Mouse (Mus musculus) adipocyte (in vitro differentiated cells): Measurements from ENCODE around the gene Fscn2.
"Not testable (repeated sequence)": the region's sequence is repeated elsewhere in the genome, so short reads cannot be mapped to it uniquely, and the experiment has no call there.

Source experiments
- DNase-seq: peaks from one replicate; pipeline ENCODE4 v3.0.0-alpha.2; 2016; ENCODE audit warnings: low spot score

Fscn2 gene

DNA sequence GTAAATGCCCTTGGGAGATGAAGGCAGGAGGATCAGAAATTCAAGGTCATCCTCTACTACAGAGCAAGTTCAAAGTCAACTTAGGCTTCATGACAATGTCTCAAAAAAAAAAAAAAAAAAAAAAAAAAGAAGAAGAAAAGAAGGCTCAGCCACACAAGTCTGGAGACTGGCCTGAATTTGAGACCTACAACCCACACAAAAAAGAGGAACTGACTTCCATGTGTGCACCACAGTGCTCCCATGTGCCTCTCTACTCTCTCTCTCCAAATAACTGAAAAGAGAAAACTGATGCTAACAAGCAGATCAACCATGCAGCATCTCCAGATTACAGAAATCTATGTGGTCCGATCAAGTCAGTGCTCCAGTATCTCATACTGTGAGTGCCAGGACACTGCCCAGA lies 43.5 kb downstream of the Fscn2 start:
- no peak for DNase-seq

DNA sequence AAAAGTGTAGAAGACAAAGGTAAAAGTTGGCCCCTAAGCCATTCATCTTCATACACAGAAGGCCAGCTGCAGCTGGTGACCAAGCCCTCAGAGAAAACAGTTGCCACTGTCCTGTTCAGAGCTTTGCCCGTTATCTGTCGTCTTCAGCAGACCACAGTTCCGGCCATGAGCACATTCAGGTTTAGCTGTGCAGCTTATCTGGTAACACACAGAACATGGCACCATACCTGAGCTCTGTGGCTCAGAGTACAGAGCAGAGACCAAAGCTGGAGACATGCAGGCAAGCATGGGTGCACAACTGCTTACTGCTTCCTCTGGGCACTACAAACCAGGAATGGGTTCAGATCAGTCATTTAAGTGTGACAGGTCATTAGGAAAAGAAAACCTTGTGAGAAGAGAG lies 44.5 kb downstream of the Fscn2 start:
- DNase-seq = no peak

GRCm38 (mm10) chr11:120406445-120406844 lies 45.1 kb downstream of the Fscn2 start:
- DNase-seq = no peak

DNA sequence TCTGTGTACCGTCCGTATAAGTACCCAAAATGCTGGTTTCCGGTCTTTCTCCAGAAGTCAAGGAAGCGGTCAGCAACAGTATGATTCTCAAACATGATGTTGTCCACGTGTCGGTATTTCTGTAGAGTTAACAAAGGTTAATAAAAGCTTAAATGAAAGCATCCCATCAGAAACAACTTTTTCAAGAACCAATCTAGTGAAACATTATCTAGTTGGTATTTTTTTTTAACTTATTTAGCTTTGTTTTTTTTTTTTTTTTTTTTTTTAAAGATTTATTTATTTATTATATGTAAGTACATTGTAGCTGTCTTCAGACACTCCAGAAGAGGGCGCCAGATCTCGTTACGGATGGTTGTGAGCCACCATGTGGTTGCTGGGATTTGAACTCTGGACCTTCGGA lies 52.3 kb downstream of the Fscn2 start:
- not testable (repeated sequence) for DNase-seq
